Mouse (Mus musculus): ENCODE measurements around the gene Tubg2.

- TF ChIP-seq CTCF (IDR thresholded peaks at IDR 0.05; ENCODE audit: low read depth) (no peak), EP300 (IDR thresholded peaks at IDR 0.05; ENCODE audit: low read depth) (no peak)
These were observed 7.1 kb downstream of the Tubg2 start for GRCm38 (mm10) chr11:101162772-101163171.
